Mouse (Mus musculus) layer of hippocampus, adult 9-11 months (tissue): ENCODE measurements around the gene Rad50.
A peak's percentile ranks its signal among the peaks of the same experiment; 100 is the strongest.

Source experiments
- DNase-seq: peaks from one replicate; pipeline ENCODE4 v3.0.0; 2022

Rad50 gene

GRCm38 (mm10) chr11:53632122-53632733 is 74.9 kb downstream of the Rad50 start:
- no peak for DNase-seq

- peak; percentile 69 for DNase-seq
These were observed 79.3 kb downstream of the Rad50 start for GRCm38 (mm10) chr11:53627859-53628258.

- DNase-seq = no peak
These were observed 80.2 kb downstream of the Rad50 start for GRCm38 (mm10) chr11:53626802-53627373.

- DNase-seq = no peak
These were observed 83.0 kb downstream of the Rad50 start for GRCm38 (mm10) chr11:53624124-53624523.

GRCm38 (mm10) chr11:53623573-53623972 is 83.5 kb downstream of the Rad50 start:
- no peak for DNase-seq

- DNase-seq = no peak
These were observed 84.7 kb downstream of the Rad50 start for GRCm38 (mm10) chr11:53622440-53622806.

- no peak for DNase-seq
These were observed 85.3 kb downstream of the Rad50 start for GRCm38 (mm10) chr11:53621582-53622439.

GRCm38 (mm10) chr11:53620094-53620493 is 87.0 kb downstream of the Rad50 start:
- no peak for DNase-seq

- DNase-seq = no peak
These were observed 87.7 kb downstream of the Rad50 start for GRCm38 (mm10) chr11:53619428-53619827.

GRCm38 (mm10) chr11:53618619-53619198 is 88.4 kb downstream of the Rad50 start, which contains the start of gene Il4:
Gene Il4 (minus strand): TSS chr11:53618669.
- DNase-seq = no peak

GRCm38 (mm10) chr11:53617562-53618109 is 89.5 kb downstream of the Rad50 start:
- DNase-seq = no peak

- DNase-seq = no peak
These were observed 90.2 kb downstream of the Rad50 start for GRCm38 (mm10) chr11:53616748-53617558.

GRCm38 (mm10) chr11:53615575-53615974 is 91.5 kb downstream of the Rad50 start:
- DNase-seq = no peak

- DNase-seq = no peak
These were observed 91.9 kb downstream of the Rad50 start for GRCm38 (mm10) chr11:53615172-53615571.

GRCm38 (mm10) chr11:53609672-53610071 is 97.4 kb downstream of the Rad50 start:
- no peak for DNase-seq

- no peak for DNase-seq
These were observed 97.9 kb downstream of the Rad50 start for GRCm38 (mm10) chr11:53609231-53609630.

- no peak for DNase-seq
These were observed 101.5 kb downstream of the Rad50 start for GRCm38 (mm10) chr11:53605609-53606008.

- DNase-seq = no peak
These were observed 102.1 kb downstream of the Rad50 start for GRCm38 (mm10) chr11:53604983-53605382.
